Comparison of ENCODE assay signal across 20 mouse cellular contexts in genomic region chr4:150493258-150493937, GRCm38 (mm10).
DNase-seq lines count a peak whose midpoint lies in the region; ATAC-seq lines count a peak whose summit lies in the region.
"Had no signal": no experiment of that assay in that cellular context is flagged by ENCODE, and none has a peak within 500 bp of the region (broad histone marks: within the 10 kb centered on the region; RNA-seq: fewer than 3 reads in every experiment).

No protein-coding gene starts in this region.

- H3K4me3 ChIP-seq in intestine, embryonic 14.5 days (ENCODE audit: low read depth, low read length) = no peak overlapping the region
- no peak overlapping the region for H3K4me3 ChIP-seq in kidney, embryonic 16.5 days (ENCODE audit: low read length)
- H3K4me3 ChIP-seq in stomach, embryonic 15.5 days (replicated peaks) = no peak overlapping the region
- H3K4me3 ChIP-seq: forebrain, embryonic 12.5 days; heart, embryonic 13.5 days; limb, embryonic 13.5 days; midbrain, embryonic 10.5 days; neural tube, embryonic 12.5 days had no signal

- no peaks in the 10 kb centered on the region for H3K27me3 ChIP-seq in intestine, embryonic 14.5 days (replicated peaks; ENCODE audit: control insufficient read depth, insufficient read depth, low read length)
- H3K27me3 ChIP-seq in kidney, embryonic 16.5 days (ENCODE audit: insufficient read depth, low read length) = no peaks in the 10 kb centered on the region
- H3K27me3 ChIP-seq in stomach, embryonic 15.5 days (replicated peaks) = no peaks in the 10 kb centered on the region
- H3K27me3 ChIP-seq: forebrain, embryonic 12.5 days; heart, embryonic 13.5 days; limb, embryonic 13.5 days; neural tube, embryonic 12.5 days had no signal

- H3K36me3 ChIP-seq in intestine, embryonic 14.5 days (ENCODE audit: control insufficient read depth, insufficient read depth, low read length) = no peaks in the 10 kb centered on the region
- H3K36me3 ChIP-seq in kidney, embryonic 16.5 days (ENCODE audit: insufficient read depth, low read length) = no peaks in the 10 kb centered on the region; the same call in 1 of the 2 replicates
- H3K36me3 ChIP-seq in stomach, embryonic 15.5 days = no peaks in the 10 kb centered on the region
- H3K36me3 ChIP-seq: forebrain, embryonic 12.5 days; heart, embryonic 13.5 days; midbrain, embryonic 10.5 days; neural tube, embryonic 12.5 days had no signal

- H3K9me3 ChIP-seq in intestine, embryonic 14.5 days (ENCODE audit: control insufficient read depth, low read length) = no peaks in the 10 kb centered on the region
- H3K9me3 ChIP-seq in kidney, embryonic 16.5 days (ENCODE audit: low read length) = no peaks in the 10 kb centered on the region
- H3K9me3 ChIP-seq in stomach, embryonic 15.5 days = no peaks in the 10 kb centered on the region
- H3K9me3 ChIP-seq: forebrain, embryonic 12.5 days; heart, embryonic 13.5 days; limb, embryonic 13.5 days; midbrain, embryonic 10.5 days; neural tube, embryonic 12.5 days had no signal

- peak; percentile 22 for DNase-seq in kidney, adult 18-20 months
- no peak for DNase-seq in kidney, adult 11 months
- peak; percentile 65 for DNase-seq in intestine, embryonic 14.5 days (ENCODE audit: low spot score)
- no peak for DNase-seq in heart, postnatal 36 days
- DNase-seq: adrenal gland, adult 8-10 months; B cell, adult 2 months; cerebellum, adult 11 months; cerebellum, postnatal 25 days; lung, adult 18-20 months; lung, postnatal 4 days; right cerebral cortex, postnatal 14 days; thymus, adult 18-20 months had no signal

- H3K27ac ChIP-seq in intestine, embryonic 14.5 days (ENCODE audit: low read depth) = peak overlapping the region; percentile 33; the same call in 1 of the 2 replicates
- H3K27ac ChIP-seq in kidney, embryonic 16.5 days (ENCODE audit: low read length) = peak overlapping the region; percentile 23
- peak overlapping the region; percentile 71 for H3K27ac ChIP-seq in stomach, embryonic 15.5 days
- H3K27ac ChIP-seq: forebrain, embryonic 12.5 days; heart, embryonic 13.5 days; limb, embryonic 13.5 days; midbrain, embryonic 10.5 days; neural tube, embryonic 12.5 days had no signal

- H3K4me2 ChIP-seq in intestine, embryonic 14.5 days (ENCODE audit: low read length) = peak overlapping the region; percentile 20
- no peak overlapping the region for H3K4me2 ChIP-seq in kidney, embryonic 16.5 days (replicated peaks; ENCODE audit: low read depth, low read length)
- H3K4me2 ChIP-seq in stomach, embryonic 15.5 days = no peak overlapping the region
- H3K4me2 ChIP-seq: forebrain, embryonic 12.5 days; heart, embryonic 13.5 days; limb, embryonic 13.5 days; neural tube, embryonic 12.5 days had no signal

- ATAC-seq in intestine, embryonic 14.5 days (replicated peaks; ENCODE audit: low FRiP score, low TSS enrichment, low read depth) = peak; percentile 72
- no peak for ATAC-seq in kidney, embryonic 16.5 days (ENCODE audit: low FRiP score, low TSS enrichment)
- peak; percentile 85 for ATAC-seq in stomach, embryonic 15.5 days (ENCODE audit: insufficient read depth, low FRiP score, low read depth)
- ATAC-seq in erythroid progenitor cell, adult 5-6 weeks (replicated peaks; ENCODE audit: low FRiP score, poor library complexity, severe bottlenecking) = no peak

- intact Hi-C loops in heart, postnatal 36 days (cut with DNase I) = no loop called here

- 71% methylated on average over 7 of the region's 7 CpGs for WGBS in intestine, embryonic 14.5 days
- 71% methylated on average over 7 of the region's 7 CpGs for WGBS in kidney, embryonic 16.5 days
- 65% methylated on average over 7 of the region's 7 CpGs for WGBS in stomach, embryonic 15.5 days

- H3K4me1 ChIP-seq in intestine, embryonic 14.5 days (replicated peaks; ENCODE audit: control insufficient read depth, insufficient read depth, low read length) = peaks cover 15% of the 10 kb centered on the region
- peaks cover 7% of the 10 kb centered on the region for H3K4me1 ChIP-seq in kidney, embryonic 16.5 days (ENCODE audit: insufficient read depth, low read length)
- peaks cover 9% of the 10 kb centered on the region for H3K4me1 ChIP-seq in stomach, embryonic 15.5 days

- H3K9ac ChIP-seq in intestine, embryonic 14.5 days (ENCODE audit: low read length) = no peak overlapping the region
- H3K9ac ChIP-seq in kidney, embryonic 16.5 days (replicated peaks; ENCODE audit: low read length) = no peak overlapping the region
- H3K9ac ChIP-seq in stomach, embryonic 15.5 days = no peak overlapping the region
- H3K9ac ChIP-seq: forebrain, embryonic 12.5 days; heart, embryonic 13.5 days; limb, embryonic 13.5 days; neural tube, embryonic 12.5 days had no signal

Comparison
In these comparisons a context has a peak if more than half of its experiments do, and no peak if none do; other contexts are left out.
1. DNase-seq: peak in kidney, adult 18-20 months (single experiment) and intestine, embryonic 14.5 days (single experiment); none in kidney, adult 11 months (single experiment) and heart, postnatal 36 days (0 of 2).
2. ATAC-seq: peak in intestine, embryonic 14.5 days (single experiment) and stomach, embryonic 15.5 days (single experiment); none in kidney, embryonic 16.5 days (single experiment) and erythroid progenitor cell, adult 5-6 weeks (single experiment).
3. Peak in every context shown above with its lines, with median percentiles within 50 percentile points of each other: H3K27ac ChIP-seq.